Mouse (Mus musculus) left cerebral cortex, postnatal 10 days (tissue): ENCODE data around the gene Smim11. TPM values are rescaled to one million over a fixed set of nuclear protein-coding genes. Genes with fewer than 3 reads are reported as not detected.

Experiments used
- DNase-seq, 2 experiments: peaks; one replicate each; pipeline ENCODE4 v3.0.0; 2021 to 2022; ENCODE audit warnings: low spot score in 2 of 2, mixed read lengths in 1 of 2; ENCODE audit errors: extremely low spot score in 1 of 2
- intact Hi-C: fragments of 180-260 bp; cut with DNase I; formaldehyde crosslinking; loops from one replicate; pipeline ENCODE4 v1.15.1; 2025
- total RNA-seq, 2 experiments: library from RNA; stranded (reverse); gene quantifications; 2 replicates each; pipeline ENCODE4 v1.2.3; 2021

Gene Smim11
- total RNA-seq, 2 experiments from 2014 or later, result 13.3 to 13.6 TPM

GRCm38 (mm10) chr16:92355366-92355765 lies 54.3 kb downstream of the Smim11 start:
- DNase-seq, result no peak

GRCm38 (mm10) chr16:92355982-92356381 lies 54.9 kb downstream of the Smim11 start:
- DNase-seq, result no peak
- intact Hi-C loops, result no loop called here

More at GRCm38 (mm10) chr16:92355366-92355765, 54.3 kb downstream of the Smim11 start:
- intact Hi-C loops, result no loop called here

- no peak for DNase-seq
- intact Hi-C loops, result no loop called here
Observed at GRCm38 (mm10) chr16:92357023-92357422, 55.9 kb downstream of the Smim11 start.

GRCm38 (mm10) chr16:92357566-92357965 lies 56.5 kb downstream of the Smim11 start:
- intact Hi-C loops, result no loop called here
- DNase-seq, result no peak

- DNase-seq, result no peak
- intact Hi-C loops, result no loop called here
Observed at GRCm38 (mm10) chr16:92358734-92359133, 57.6 kb downstream of the Smim11 start.

- intact Hi-C loops, result no loop called here
- DNase-seq, result no peak
Observed at GRCm38 (mm10) chr16:92359229-92359628, 58.1 kb downstream of the Smim11 start, which contains the start of gene Kcne1. TSS of gene Kcne1 (minus strand) at chr16:92359468.

- no peak for DNase-seq
- intact Hi-C loops, result no loop called here
Observed at GRCm38 (mm10) chr16:92360711-92361110, 59.6 kb downstream of the Smim11 start.

Other genes starting within 250 kb of the Smim11 start
- gene Mrps6, start 243.0 kb upstream of the Smim11 start, total RNA-seq, result 10 to 100 TPM; 56.9 to 63.5 TPM
- not detected for gene Gm49711, start 243.0 kb upstream of the Smim11 start, total RNA-seq
- 10 to 100 TPM; 15.4 to 19.2 TPM for gene Slc5a3, start 243.0 kb upstream of the Smim11 start, total RNA-seq
- under 1 TPM; 0.21 to 0.34 TPM for gene Kcne2, start 8.9 kb upstream of the Smim11 start, total RNA-seq
- gene Fam243, start 20.2 kb downstream of the Smim11 start, total RNA-seq, result not detected
- gene Kcne1, start 58.2 kb downstream of the Smim11 start, total RNA-seq, result not detected
- 10 to 100 TPM; 49.3 to 53.5 TPM for gene Rcan1, start 169.6 kb downstream of the Smim11 start, total RNA-seq
- gene Clic6, start 184.4 kb downstream of the Smim11 start, total RNA-seq, result under 1 TPM; 0.53 to 0.77 TPM